Mouse (Mus musculus) WW6 (cell line): ENCODE measurements around the gene Rest.

ENCODE experiments used
- DNase-seq: peaks from one replicate; pipeline ENCODE4 v3.0.0-alpha.2; 2013; ENCODE audit warnings: low read depth, low spot score

The Rest gene

GRCm38 (mm10) chr5:77265671-77266065, 377 bp downstream of the Rest start:
- no peak for DNase-seq

- DNase-seq: no peak
Measured at GRCm38 (mm10) chr5:77266066-77266885, 985 bp downstream of the Rest start.

GRCm38 (mm10) chr5:77266886-77267401, 1.7 kb downstream of the Rest start:
- no peak for DNase-seq

- no peak for DNase-seq
Measured at GRCm38 (mm10) chr5:77267441-77267840, 2.1 kb downstream of the Rest start.

- DNase-seq: no peak
Measured at GRCm38 (mm10) chr5:77267957-77268624, 2.8 kb downstream of the Rest start.

GRCm38 (mm10) chr5:77269399-77269798, 4.1 kb downstream of the Rest start:
- DNase-seq: no peak

- DNase-seq: no peak
Measured at GRCm38 (mm10) chr5:77273151-77273550, 7.9 kb downstream of the Rest start.

GRCm38 (mm10) chr5:77275950-77276349, 10.7 kb downstream of the Rest start:
- DNase-seq: no peak

- no peak for DNase-seq
Measured at GRCm38 (mm10) chr5:77277204-77277603, 11.9 kb downstream of the Rest start.

- DNase-seq: no peak
Measured at GRCm38 (mm10) chr5:77281518-77282174, 16.4 kb downstream of the Rest start.

GRCm38 (mm10) chr5:77282242-77282641, 17.0 kb downstream of the Rest start:
- DNase-seq: no peak

GRCm38 (mm10) chr5:77285685-77286084, 20.4 kb downstream of the Rest start:
- no peak for DNase-seq

GRCm38 (mm10) chr5:77286904-77287303, 21.6 kb downstream of the Rest start:
- DNase-seq: no peak

- no peak for DNase-seq
Measured at GRCm38 (mm10) chr5:77287901-77288300, 22.6 kb downstream of the Rest start.

- no peak for DNase-seq
Measured at GRCm38 (mm10) chr5:77289686-77290085, 24.4 kb downstream of the Rest start.

- DNase-seq: no peak
Measured at GRCm38 (mm10) chr5:77290606-77291005, 25.3 kb downstream of the Rest start.

GRCm38 (mm10) chr5:77292803-77293522, 27.7 kb downstream of the Rest start:
- DNase-seq: no peak

GRCm38 (mm10) chr5:77299486-77299885, 34.2 kb downstream of the Rest start:
- DNase-seq: no peak

GRCm38 (mm10) chr5:77301296-77301903, 36.1 kb downstream of the Rest start:
- DNase-seq: no peak

- DNase-seq: no peak
Measured at GRCm38 (mm10) chr5:77307821-77308553, 42.7 kb downstream of the Rest start.
